Mouse (Mus musculus) gastrocnemius, postnatal 10 days (tissue): ENCODE data around the gene Sertad2. TPM values are rescaled to one million over a fixed set of nuclear protein-coding genes. Genes with fewer than 3 reads are reported as not detected.

ENCODE experiments used
- DNase-seq: peaks from one replicate; pipeline ENCODE4 v3.0.0; 2021; ENCODE audit warnings: mixed read lengths
- total RNA-seq, 2 experiments: library from RNA; stranded (reverse); gene quantifications; 2 replicates each; pipeline ENCODE4 v1.2.3; 2021

The Sertad2 gene
- total RNA-seq, 2 experiments from 2014 or later, result 14.6 to 17.2 TPM

DNA sequence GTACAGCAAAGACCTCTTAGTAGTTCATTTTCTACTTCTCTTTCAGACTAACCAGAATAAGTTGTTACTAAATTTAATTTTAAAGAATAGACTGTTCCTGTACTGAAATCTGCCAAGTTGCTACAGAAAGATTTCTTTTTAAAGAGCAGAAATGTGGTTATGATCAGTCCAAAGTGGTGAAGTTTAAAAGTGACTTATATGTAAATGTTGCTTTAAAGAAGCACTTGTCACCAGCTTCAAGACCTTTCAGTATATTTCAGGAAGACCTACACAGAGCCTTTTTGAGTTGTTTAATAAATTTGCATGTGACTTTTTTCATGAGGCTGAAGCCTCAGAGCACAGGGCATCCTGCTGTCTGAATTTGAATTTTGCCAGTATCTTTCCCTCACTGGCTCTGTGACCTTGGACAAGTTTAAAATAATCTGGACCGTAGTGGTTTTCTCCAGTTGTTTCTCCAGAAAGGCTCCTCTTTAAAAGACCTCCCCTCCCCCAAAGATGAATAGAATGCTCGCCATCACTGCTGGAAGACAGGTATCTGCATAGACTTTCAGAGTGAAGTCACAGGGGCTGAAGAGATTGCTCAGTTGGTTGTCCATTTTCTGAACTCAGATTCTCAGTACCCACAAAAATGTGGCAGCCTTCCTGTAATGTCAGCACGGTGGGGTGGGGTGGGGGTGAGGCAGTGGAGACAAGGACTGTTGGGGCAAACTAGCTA, 1.9 kb downstream of the Sertad2 start:
- no peak for DNase-seq

DNA sequence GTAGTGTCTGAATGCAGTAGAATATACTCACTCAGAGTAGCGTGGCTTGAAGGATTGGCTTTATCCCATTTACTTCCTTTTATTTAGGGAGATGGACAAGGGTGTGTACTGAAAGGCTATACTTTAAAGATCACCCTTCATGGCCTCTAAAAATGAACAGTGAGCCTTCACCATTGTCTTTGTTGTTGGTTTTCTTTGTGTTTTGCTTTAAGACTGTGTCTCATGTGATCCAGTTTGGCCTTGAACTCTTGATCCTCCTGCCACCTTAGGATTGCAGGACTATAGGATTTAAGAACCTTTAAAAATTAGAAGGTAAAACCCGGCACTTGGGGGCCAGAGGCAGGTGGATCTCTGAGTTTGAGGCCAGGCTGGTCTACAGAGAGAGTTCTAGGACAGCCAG, 6.4 kb downstream of the Sertad2 start:
- DNase-seq, result no peak

DNA sequence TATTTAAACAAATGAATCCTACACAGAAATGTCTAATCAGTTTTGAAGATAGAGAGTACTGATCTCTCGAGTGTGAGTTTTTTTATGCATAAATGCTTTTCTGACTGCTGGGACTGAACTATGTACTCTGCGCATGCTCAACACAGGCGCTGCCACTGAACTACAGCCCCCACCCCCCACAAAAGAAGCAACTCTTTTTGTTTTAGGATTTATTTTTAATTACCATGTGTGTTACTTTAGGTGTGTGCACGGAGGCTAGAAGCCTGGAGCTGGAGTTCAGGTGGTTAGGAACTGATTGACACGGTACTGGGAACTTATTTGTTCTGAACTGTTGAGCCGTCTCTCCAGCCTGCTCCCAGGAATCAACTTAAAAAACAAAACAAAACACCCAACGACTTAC, 7.1 kb downstream of the Sertad2 start:
- DNase-seq, result no peak

DNA sequence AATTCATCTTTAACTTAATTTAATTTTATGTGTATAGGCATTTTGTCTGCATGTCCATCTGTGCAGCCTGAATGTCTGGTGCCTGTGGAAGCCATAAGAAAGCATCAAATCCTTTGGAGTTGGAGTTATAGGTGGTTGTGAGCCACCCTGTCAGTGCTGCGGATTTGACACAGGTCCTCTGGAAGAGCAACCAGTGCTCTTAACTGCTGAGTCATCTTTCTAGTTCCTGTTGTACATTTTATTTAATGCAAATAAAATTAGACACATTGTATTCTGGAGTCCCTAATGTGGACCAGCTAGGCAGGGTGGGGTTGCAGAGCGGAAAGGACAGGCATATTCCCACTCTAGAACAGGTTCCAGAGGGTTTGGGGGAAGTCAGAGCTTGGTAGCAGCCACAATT, 9.0 kb downstream of the Sertad2 start:
- no peak for DNase-seq

DNA sequence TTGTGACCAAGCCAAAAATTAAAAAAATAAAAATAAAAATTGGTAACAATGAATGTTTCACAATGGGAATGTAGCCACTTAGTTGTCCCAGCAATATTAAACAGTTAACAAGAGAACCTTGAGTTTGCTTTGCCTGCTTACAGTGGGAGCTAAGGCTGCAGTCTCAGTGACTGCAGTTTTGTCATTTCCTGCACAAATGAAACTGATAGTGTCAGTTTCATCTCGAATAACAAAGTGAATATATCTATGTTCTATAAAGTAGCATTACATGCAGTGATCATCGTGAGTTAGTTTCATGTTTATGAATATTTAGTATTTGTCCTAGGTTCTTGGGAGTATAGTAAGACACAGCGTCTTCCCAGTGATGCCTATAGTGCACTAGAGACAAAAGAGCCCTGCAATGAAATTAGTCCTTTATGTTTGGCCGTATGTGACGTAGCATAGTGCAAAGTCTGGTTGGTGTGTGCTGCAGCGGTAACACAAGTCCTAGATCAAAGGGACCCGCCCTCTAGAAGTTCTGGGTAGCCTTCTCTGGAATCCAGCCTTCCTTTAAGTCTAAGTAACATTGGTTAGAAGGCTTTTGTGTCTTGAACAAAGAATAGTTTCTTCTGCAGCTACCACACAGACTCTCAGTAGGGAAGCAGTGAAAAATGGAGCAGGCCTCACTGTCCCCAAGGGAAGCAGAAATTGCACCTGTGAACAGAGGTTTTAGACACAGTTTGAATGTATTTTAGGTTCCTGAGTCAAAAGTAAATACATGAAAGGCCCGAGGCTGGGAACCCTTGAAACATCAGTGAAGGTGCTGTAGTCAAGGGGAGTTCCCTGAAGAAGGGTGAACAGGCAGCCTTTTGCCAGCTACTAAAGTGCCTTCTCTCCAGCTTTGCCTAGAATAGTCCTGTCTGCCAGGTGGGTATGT, 10.0 kb downstream of the Sertad2 start:
- DNase-seq, result no peak

GRCm38 (mm10) chr11:20555651-20556050, 12.6 kb downstream of the Sertad2 start:
- DNase-seq, result no peak

- no peak for DNase-seq
Observed at GRCm38 (mm10) chr11:20556163-20556911, 13.3 kb downstream of the Sertad2 start.

- no peak for DNase-seq
Observed at GRCm38 (mm10) chr11:20559236-20559950, 16.3 kb downstream of the Sertad2 start.

- DNase-seq, result no peak
Observed at GRCm38 (mm10) chr11:20559951-20560642, 17.0 kb downstream of the Sertad2 start.

DNA sequence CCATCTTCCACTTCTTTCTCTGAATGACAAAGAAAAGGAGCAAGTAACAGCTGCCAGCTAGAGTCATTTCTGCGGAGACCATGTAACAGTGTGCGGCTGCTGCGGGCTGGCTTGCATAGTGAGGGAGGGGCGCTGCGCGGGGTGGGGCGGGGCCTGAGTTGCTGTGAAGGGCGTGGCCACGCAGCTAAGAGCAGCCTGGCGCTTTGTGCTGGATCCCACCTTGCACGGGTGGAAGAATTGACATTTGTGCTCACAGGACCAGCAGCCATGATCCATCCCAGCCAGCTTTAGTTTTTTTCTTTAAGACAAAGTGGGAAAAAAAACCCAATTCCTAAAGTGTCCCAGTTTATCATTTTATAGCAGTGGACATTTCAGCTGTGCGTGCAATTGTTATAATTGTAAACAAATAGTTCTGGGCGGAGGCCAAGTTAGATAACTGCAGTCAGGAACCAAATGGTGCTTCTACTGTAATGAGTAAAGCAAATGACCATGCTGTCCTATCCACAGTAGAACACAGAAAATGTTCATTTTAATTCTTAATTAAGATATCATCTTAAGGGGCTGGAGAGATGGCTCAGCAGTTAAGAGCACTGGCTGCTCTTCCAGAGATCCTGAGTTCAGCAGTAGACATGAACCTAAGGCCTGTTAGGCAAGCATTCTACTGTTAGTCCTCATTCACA, 18.4 kb downstream of the Sertad2 start:
- peak; percentile 59 for DNase-seq

- no peak for DNase-seq
Observed at GRCm38 (mm10) chr11:20565057-20565456, 22.0 kb downstream of the Sertad2 start.

DNA sequence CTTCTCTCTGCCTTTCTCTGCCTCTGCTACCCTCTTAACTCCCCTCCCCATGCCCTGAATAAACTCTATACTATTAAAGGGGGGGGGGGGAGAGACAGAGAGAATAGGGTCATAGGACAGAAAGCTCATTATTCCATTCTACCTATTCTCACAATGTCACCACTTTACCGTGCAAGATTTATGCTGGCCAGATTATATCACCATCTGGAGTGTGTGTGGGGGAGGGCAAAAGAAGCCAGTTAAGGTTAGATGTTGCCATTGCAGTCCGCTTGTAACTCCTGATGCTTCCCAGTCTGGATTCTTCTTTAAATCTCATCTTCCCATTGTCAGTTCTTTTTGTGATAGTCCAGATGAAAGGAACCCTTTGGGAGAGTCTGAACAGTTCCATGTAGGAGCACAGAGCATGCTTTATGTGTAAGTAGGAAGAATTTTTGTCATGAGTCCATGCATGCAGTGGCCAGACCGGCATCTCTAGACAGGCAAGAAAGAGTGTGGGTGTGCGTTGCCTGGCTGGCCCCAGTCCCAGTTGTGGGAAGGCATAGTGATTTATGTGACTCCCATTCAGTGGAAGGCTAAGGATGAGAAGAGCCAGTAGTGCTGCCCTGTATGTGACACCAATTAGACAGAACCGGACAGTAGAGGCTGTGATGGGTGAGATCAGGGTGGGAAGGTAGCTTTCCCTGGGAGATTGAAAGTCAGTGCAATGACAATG, 28.8 kb downstream of the Sertad2 start:
- DNase-seq, result peak; percentile 14

GRCm38 (mm10) chr11:20576046-20576635, 33.1 kb downstream of the Sertad2 start:
- no peak for DNase-seq

- no peak for DNase-seq
Observed at GRCm38 (mm10) chr11:20582758-20583157, 39.7 kb downstream of the Sertad2 start.

- DNase-seq, result no peak
Observed at GRCm38 (mm10) chr11:20585297-20585696, 42.2 kb downstream of the Sertad2 start.

GRCm38 (mm10) chr11:20586180-20586579, 43.1 kb downstream of the Sertad2 start:
- no peak for DNase-seq

DNA sequence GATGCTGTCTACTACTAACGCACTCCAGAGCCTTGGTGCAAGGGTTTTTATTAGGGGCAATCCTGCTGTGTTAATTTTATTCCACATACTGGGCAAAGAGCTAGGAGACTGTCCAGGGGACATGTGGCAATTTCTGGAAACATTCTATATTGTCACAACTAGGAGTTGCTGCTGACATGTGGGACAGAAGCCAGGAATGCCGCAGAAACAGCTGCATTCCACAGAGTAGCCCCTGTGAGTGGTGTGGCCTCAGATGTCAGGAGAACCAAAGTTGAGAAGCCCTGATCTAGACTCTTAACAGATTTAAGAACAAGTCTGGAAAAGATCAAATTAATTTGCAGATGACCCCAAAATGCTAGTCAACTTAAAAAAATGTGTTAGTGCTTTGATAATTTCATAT, 46.3 kb downstream of the Sertad2 start:
- no peak for DNase-seq

DNA sequence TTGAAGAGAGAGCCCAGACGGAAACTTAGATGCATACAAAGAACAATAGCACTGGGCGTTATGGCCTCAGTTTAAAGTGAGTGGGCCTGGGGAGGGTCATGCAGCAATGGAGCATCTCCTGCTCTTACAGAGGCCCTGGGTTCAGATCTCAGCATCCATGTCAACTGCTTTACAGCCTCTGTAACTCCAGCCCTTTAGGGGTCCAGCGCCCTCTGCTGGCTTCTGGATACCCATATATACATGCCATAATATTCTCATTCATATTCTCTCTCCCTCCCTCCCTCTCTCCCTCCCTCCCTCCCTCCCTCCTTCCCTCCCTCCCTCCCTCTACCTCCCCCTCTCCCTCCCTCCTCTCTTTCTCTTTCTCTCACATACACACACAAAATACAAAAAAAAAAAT, 49.0 kb downstream of the Sertad2 start:
- DNase-seq, result no peak
